Mouse (Mus musculus): ENCODE data around the gene Dock7. TPM values are rescaled to one million over a fixed set of nuclear protein-coding genes. Genes with fewer than 3 reads are reported as not detected.

Dock7 gene
- polyA plus RNA-seq, 1 experiment from 2014 or later: 40.8 TPM

DNA sequence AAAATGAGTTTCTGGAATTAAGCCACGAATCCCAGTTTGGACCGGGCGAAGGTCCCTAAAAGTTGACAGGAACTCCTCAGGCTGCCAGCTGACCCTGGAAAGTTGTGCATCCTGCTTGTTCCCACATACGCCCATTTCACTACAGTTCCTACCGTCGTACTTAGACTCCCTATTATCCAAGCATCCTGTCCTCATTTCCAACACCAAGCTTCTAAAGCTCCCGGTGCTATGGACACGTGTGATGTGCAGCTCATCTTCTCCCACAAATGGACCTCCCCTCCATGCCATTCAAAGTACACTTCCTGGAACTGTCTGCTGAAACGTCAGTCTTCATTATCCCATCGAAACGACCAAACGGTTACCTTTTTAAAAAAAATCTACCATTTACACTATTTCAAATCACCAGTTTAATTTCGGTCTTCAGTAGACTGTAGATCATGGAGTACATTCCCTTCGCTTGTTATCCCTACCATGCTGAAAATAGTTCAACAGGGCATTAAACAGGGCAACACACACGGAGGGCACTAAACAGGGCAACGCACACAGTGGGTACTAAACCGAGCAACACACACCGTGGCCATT, 198.6 kb downstream of the Dock7 start:
- WGBS: 12% methylated on average over 18 of the region's 18 CpGs
- Histone ChIP-seq H3K36me3 (ENCODE audit: control insufficient read depth, insufficient read depth, low read length) (no peaks in the 10 kb centered on the region), H3K27ac (ENCODE audit: low read depth, low read length) (peak overlapping the region; percentile 100), H3K9me3 (ENCODE audit: control insufficient read depth, low read length) (0 out of 2 replicates have a peak, but pooled peaks cover 3% of the 10 kb centered on the region), H3K4me2 (ENCODE audit: low read length) (peak overlapping the region; percentile 85), H3K9ac (ENCODE audit: low read depth, low read length) (peak overlapping the region; percentile 85), H3K4me3 (ENCODE audit: low read length) (peak overlapping the region; percentile 70), H3K4me1 (ENCODE audit: control insufficient read depth, insufficient read depth, low read depth, low read length) (peaks cover 18% of the 10 kb centered on the region), H3K27me3 (replicated peaks; ENCODE audit: control insufficient read depth, insufficient read depth, low read length) (no peaks in the 10 kb centered on the region)
- ATAC-seq: peak; percentile 7; the same call in 1 of the 2 replicates

- Histone ChIP-seq H3K9ac (ENCODE audit: low read depth, low read length) (no peak overlapping the region), H3K4me1 (ENCODE audit: control insufficient read depth, insufficient read depth, low read depth, low read length) (peaks cover 17% of the 10 kb centered on the region), H3K27me3 (replicated peaks; ENCODE audit: control insufficient read depth, insufficient read depth, low read length) (no peaks in the 10 kb centered on the region), H3K4me2 (ENCODE audit: low read length) (no peak overlapping the region), H3K4me3 (ENCODE audit: low read length) (no peak overlapping the region), H3K27ac (ENCODE audit: low read depth, low read length) (no peak overlapping the region), H3K9me3 (ENCODE audit: control insufficient read depth, low read length) (0 out of 2 replicates have a peak, but pooled peaks cover 3% of the 10 kb centered on the region), H3K36me3 (ENCODE audit: control insufficient read depth, insufficient read depth, low read length) (no peaks in the 10 kb centered on the region)
- ATAC-seq: no peak
- 93% methylated on average over 4 of the region's 4 CpGs for whole genome bisulfite sequencing
Measured at GRCm38 (mm10) chr4:98920896-98921295, 199.8 kb downstream of the Dock7 start.

GRCm38 (mm10) chr4:98918204-98918603, 202.5 kb downstream of the Dock7 start:
- WGBS: 100% methylated on average over 1 of the region's 1 CpGs
- no peaks in the 10 kb centered on the region for H3K27me3 ChIP-seq (replicated peaks; ENCODE audit: control insufficient read depth, insufficient read depth, low read length)
- 0 out of 2 replicates have a peak, but pooled peaks cover 3% of the 10 kb centered on the region for H3K9me3 ChIP-seq (ENCODE audit: control insufficient read depth, low read length)
- no peak overlapping the region for H3K27ac ChIP-seq (ENCODE audit: low read depth, low read length)
- H3K36me3 ChIP-seq (ENCODE audit: control insufficient read depth, insufficient read depth, low read length): no peaks in the 10 kb centered on the region
- H3K9ac ChIP-seq (ENCODE audit: low read depth, low read length): no peak overlapping the region
- H3K4me1 ChIP-seq (ENCODE audit: control insufficient read depth, insufficient read depth, low read depth, low read length): peaks cover 3% of the 10 kb centered on the region
- H3K4me2 ChIP-seq (ENCODE audit: low read length): no peak overlapping the region
- ATAC-seq: no peak
- H3K4me3 ChIP-seq (ENCODE audit: low read length): no peak overlapping the region

DNA sequence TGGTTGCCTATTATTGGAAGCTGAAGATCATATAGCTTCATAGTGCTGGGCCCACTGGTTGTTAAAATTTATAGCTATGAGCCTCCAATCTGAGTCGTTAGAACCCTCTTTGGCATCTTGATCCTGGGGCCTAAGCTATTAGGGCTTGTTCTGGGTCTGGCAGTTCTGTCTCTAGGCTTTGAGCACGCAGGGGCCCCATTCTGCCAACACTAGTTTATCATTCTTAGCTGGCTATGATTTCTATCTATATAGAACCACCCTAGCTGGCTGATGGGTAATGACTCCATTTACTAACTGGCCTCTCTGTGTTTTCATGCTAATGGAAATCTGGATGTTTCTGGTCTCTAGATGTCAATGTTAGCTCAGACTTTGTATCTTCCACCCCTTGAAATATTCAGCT, 203.0 kb downstream of the Dock7 start:
- Histone ChIP-seq H3K4me2 (ENCODE audit: low read length) (no peak overlapping the region), H3K4me3 (ENCODE audit: low read length) (no peak overlapping the region), H3K36me3 (ENCODE audit: control insufficient read depth, insufficient read depth, low read length) (no peaks in the 10 kb centered on the region), H3K9ac (ENCODE audit: low read depth, low read length) (no peak overlapping the region), H3K27me3 (replicated peaks; ENCODE audit: control insufficient read depth, insufficient read depth, low read length) (no peaks in the 10 kb centered on the region), H3K4me1 (ENCODE audit: control insufficient read depth, insufficient read depth, low read depth, low read length) (peaks cover 3% of the 10 kb centered on the region), H3K9me3 (ENCODE audit: control insufficient read depth, low read length) (0 out of 2 replicates have a peak, but pooled peaks cover 3% of the 10 kb centered on the region), H3K27ac (ENCODE audit: low read depth, low read length) (no peak overlapping the region)
- no peak for ATAC-seq
- WGBS: 81% methylated on average over 2 of the region's 2 CpGs

DNA sequence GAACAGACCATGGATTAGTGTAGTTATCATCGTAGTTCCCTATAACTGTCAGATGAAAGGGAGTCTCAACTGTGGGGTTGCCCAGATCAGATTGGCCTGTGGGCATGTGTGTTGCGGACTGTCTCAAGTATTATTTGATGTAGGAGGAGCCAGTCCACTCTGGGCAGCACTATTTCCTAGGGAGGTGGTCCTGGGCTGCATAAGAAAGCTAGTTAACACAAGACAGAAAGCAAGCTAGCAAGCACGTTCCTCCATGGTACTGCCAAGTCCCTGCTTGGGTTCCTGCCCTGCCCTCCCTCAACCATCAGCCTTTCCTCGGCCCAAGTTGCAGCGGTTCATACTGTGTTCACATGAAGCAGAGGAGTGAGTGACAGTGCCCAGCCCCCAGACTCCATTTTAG, 210.5 kb downstream of the Dock7 start:
- WGBS: 91% methylated on average over 5 of the region's 5 CpGs
- H3K4me1 ChIP-seq (ENCODE audit: control insufficient read depth, insufficient read depth, low read depth, low read length): no peaks in the 10 kb centered on the region
- no peak overlapping the region for H3K27ac ChIP-seq (ENCODE audit: low read depth, low read length)
- H3K9ac ChIP-seq (ENCODE audit: low read depth, low read length): no peak overlapping the region
- no peaks in the 10 kb centered on the region for H3K36me3 ChIP-seq (ENCODE audit: control insufficient read depth, insufficient read depth, low read length)
- ATAC-seq: no peak
- no peak overlapping the region for H3K4me2 ChIP-seq (ENCODE audit: low read length)
- H3K4me3 ChIP-seq (ENCODE audit: low read length): no peak overlapping the region
- no peaks in the 10 kb centered on the region for H3K27me3 ChIP-seq (replicated peaks; ENCODE audit: control insufficient read depth, insufficient read depth, low read length)
- H3K9me3 ChIP-seq (ENCODE audit: control insufficient read depth, low read length): no peaks in the 10 kb centered on the region

- Histone ChIP-seq H3K4me2 (ENCODE audit: low read length) (no peak overlapping the region), H3K4me3 (ENCODE audit: low read length) (no peak overlapping the region), H3K9me3 (ENCODE audit: control insufficient read depth, low read length) (no peaks in the 10 kb centered on the region), H3K9ac (ENCODE audit: low read depth, low read length) (no peak overlapping the region), H3K27ac (ENCODE audit: low read depth, low read length) (no peak overlapping the region), H3K4me1 (ENCODE audit: control insufficient read depth, insufficient read depth, low read depth, low read length) (no peaks in the 10 kb centered on the region), H3K27me3 (replicated peaks; ENCODE audit: control insufficient read depth, insufficient read depth, low read length) (no peaks in the 10 kb centered on the region), H3K36me3 (ENCODE audit: control insufficient read depth, insufficient read depth, low read length) (no peaks in the 10 kb centered on the region)
- WGBS: 29% methylated on average over 10 of the region's 10 CpGs
- ATAC-seq: peak; percentile 89
Measured at GRCm38 (mm10) chr4:98887148-98887547, 233.6 kb downstream of the Dock7 start.

Other genes with a start within 250 kb of the Dock7 start
- 23.0 and 23.6 TPM in 2 replicates for gene Usp1, start 197.1 kb downstream of the Dock7 start, polyA plus RNA-seq (2015; fragmentation: Nextera tagmentation; extraction: Ambion mirVana)
- gene Angptl3, start 90.0 kb downstream of the Dock7 start, polyA plus RNA-seq (2015; fragmentation: Nextera tagmentation; extraction: Ambion mirVana): 0.95 and 1.1 TPM in 2 replicates
- 19.4 and 20.7 TPM in 2 replicates for gene Atg4c, start 73.0 kb upstream of the Dock7 start, polyA plus RNA-seq (2015; fragmentation: Nextera tagmentation; extraction: Ambion mirVana)
- gene Gm12689, start 175.0 kb upstream of the Dock7 start, polyA plus RNA-seq (2015; fragmentation: Nextera tagmentation; extraction: Ambion mirVana): 0.15 and 0.40 TPM in 2 replicates